Mouse (Mus musculus) heart, embryonic 14.5 days (tissue): ENCODE measurements at regions not wholly inside any gene's neighbourhood (a gene's known extent, or its start where the extent isn't known, plus 50 kb on each side); places are given as distances from the start of the nearest gene placed in this dataset.
A peak's percentile ranks its signal among the peaks of the same experiment; 100 is the strongest.

Experiments used
- ATAC-seq: fragments of 200-750 bp; cut with Nextera tagmentation; 2 replicates; pipeline ENCODE4 v1.8.0; 2017; ENCODE audit warnings: low read depth, moderate TSS enrichment; ENCODE audit not compliant: insufficient number of reproducible peaks, insufficient read depth, low FRiP score
- H3K27ac ChIP-seq, 2 experiments: fragments of 200-500 bp in 1 of 2; fragments of 300-500 bp in 1 of 2; sonication (generic) in 1 of 2; replicated peaks in 1 of 2; 2 replicates each; pipeline ENCODE4 v1.5.1; 2012 to 2014; ENCODE audit warnings: low read depth in 2 of 2, low read length in 2 of 2, control low read depth in 1 of 2, mild to moderate bottlenecking in 1 of 2, mixed read lengths in 1 of 2; ENCODE audit not compliant: control insufficient read depth in 1 of 2, insufficient read depth in 1 of 2
- H3K27me3 ChIP-seq: fragments of 300-500 bp; sonication (generic); 2 replicates; pipeline ENCODE4 v1.6.1; 2014; ENCODE audit warnings: mild to moderate bottlenecking, low read length, control low read depth; ENCODE audit not compliant: control insufficient read depth, insufficient read depth
- H3K36me3 ChIP-seq: fragments of 300-500 bp; sonication (generic); 2 replicates; pipeline ENCODE4 v1.6.1; 2014; ENCODE audit warnings: mild to moderate bottlenecking, control low read depth, low read length, mixed read lengths; ENCODE audit not compliant: control insufficient read depth, insufficient read depth
- H3K4me1 ChIP-seq, 2 experiments: fragments of 200-500 bp in 1 of 2; fragments of 300-500 bp in 1 of 2; sonication (generic) in 1 of 2; 2 replicates each; pipeline ENCODE4 v1.6.1; 2012 to 2014; ENCODE audit warnings: low read length in 2 of 2, control low read depth in 1 of 2, mixed read lengths in 1 of 2; ENCODE audit not compliant: control insufficient read depth in 2 of 2, insufficient read depth in 2 of 2
- H3K4me2 ChIP-seq: fragments of 300-500 bp; sonication (generic); 2 replicates; pipeline ENCODE4 v1.6.1; 2014; ENCODE audit warnings: mild to moderate bottlenecking, low read length
- H3K4me3 ChIP-seq, 2 experiments: fragments of 200-500 bp in 1 of 2; fragments of 300-500 bp in 1 of 2; sonication (generic) in 1 of 2; 2 replicates each; pipeline ENCODE4 v1.5.1; 2012 to 2014; ENCODE audit warnings: low read length in 2 of 2, mild to moderate bottlenecking in 2 of 2, control low read depth in 1 of 2, low read depth in 1 of 2, moderate library complexity in 1 of 2; ENCODE audit not compliant: control insufficient read depth in 1 of 2, insufficient read depth in 1 of 2
- H3K9ac ChIP-seq: fragments of 300-500 bp; sonication (generic); 2 replicates; pipeline ENCODE4 v1.6.1; 2014; ENCODE audit warnings: mild to moderate bottlenecking, low read length
- H3K9me3 ChIP-seq: fragments of 300-500 bp; sonication (generic); 2 replicates; pipeline ENCODE4 v1.6.1; 2016; ENCODE audit warnings: low read length, control low read depth; ENCODE audit not compliant: control insufficient read depth
- WGBS: fragments of 180-500 bp; shearing (Covaris S2); extraction: QIAGEN DNeasy Blood & Tissue Kit; methylation state at CpG from one replicate; pipeline ENCODE4 v1.1.7; 2014; 5-methylcytosine and 5-hydroxymethylcytosine counted together

DNA sequence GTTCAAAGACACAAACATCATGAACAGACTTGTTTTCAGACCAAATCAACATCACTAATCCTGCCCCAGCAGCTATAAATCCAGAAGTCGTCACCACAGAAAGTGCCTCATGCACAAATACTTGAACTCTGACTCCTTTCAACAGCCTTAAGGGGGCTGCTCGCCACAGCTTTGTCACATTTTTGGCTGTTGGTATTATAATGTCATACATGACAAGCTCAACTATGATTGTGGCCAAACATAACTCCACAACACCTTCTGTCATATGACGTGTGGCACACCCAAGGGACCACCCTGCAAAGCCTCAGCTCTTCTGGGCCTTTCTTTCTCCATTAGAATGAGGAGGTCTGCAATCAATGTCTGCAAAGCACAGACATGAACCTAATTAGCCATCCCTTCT lies 209.1 kb downstream of the Mtx2 start:
- H3K4me3 ChIP-seq = no peak overlapping the region
- H3K9ac ChIP-seq = no peak overlapping the region
- H3K27ac ChIP-seq = no peak overlapping the region
- H3K4me1 ChIP-seq = peaks cover 4 to 25% of the 10 kb centered on the region in 2 experiments; a peak in 3 of 4 replicates
- no peak for ATAC-seq
- no peaks in the 10 kb centered on the region for H3K36me3 ChIP-seq
- no peaks in the 10 kb centered on the region for H3K27me3 ChIP-seq
- WGBS = 36% methylated on average over 3 of the region's 3 CpGs
- no peak overlapping the region for H3K4me2 ChIP-seq
- no peaks in the 10 kb centered on the region for H3K9me3 ChIP-seq

GRCm38 (mm10) chr2:75039066-75039465 lies 213.5 kb downstream of the Mtx2 start:
- Histone ChIP-seq H3K4me1 (peaks cover 4 to 30% of the 10 kb centered on the region in 2 experiments; a peak in 3 of 4 replicates), H3K27ac (peak overlapping the region; percentile 41 to 43), H3K27me3 (no peaks in the 10 kb centered on the region), H3K9ac (no peak overlapping the region), H3K4me2 (0 out of 2 replicates have a peak overlapping the region, but pooled peaks have one; percentile 4), H3K36me3 (no peaks in the 10 kb centered on the region), H3K4me3 (no peak overlapping the region), H3K9me3 (no peaks in the 10 kb centered on the region)
- WGBS = 23% methylated on average over 3 of the region's 3 CpGs
- ATAC-seq = no peak

DNA sequence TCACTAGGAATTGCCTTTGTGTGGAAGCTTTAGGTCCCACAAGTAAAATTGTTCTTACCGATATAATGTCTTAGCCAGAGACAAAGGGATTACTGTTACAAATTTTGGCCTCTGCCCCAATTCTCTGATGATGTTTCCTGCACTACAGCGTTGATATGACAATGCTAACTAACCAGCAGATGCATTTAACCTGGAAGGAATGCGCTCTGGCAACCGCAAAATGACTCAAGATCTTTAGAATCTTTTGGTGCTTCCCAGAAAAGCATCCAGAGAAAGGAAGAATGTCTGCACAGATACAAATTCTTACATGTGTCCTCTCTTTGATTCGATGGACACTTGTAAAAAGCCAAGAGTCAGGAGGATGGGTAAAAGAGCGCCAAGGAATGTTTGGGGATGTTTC lies 221.3 kb downstream of the Mtx2 start:
- H3K4me3 ChIP-seq = no peak overlapping the region
- WGBS = 75% methylated on average over 6 of the region's 6 CpGs
- H3K36me3 ChIP-seq = no peaks in the 10 kb centered on the region
- H3K27ac ChIP-seq = no peak overlapping the region
- no peak for ATAC-seq
- no peak overlapping the region for H3K4me2 ChIP-seq
- no peaks in the 10 kb centered on the region for H3K27me3 ChIP-seq
- no peaks in the 10 kb centered on the region for H3K4me1 ChIP-seq
- H3K9ac ChIP-seq = no peak overlapping the region
- no peaks in the 10 kb centered on the region for H3K9me3 ChIP-seq

DNA sequence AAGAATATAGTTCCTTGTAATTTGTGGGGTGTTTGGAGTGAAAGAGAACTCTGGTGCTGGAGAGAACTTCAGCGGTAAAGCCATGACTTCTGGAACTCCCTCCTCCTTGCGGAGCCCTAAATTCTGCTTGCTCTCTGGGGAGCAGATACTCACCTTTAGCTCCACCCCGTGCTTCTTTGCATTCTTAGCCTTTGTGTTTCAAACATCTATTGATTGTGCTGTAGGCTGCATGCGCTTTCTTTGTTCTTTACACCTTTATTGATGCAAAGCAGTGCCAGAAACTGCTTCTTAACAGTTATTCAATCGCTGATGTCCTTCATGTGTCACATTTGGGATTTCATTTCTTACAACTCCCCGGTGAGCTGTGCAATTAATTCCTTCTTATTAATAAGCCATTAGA lies 222.5 kb downstream of the Mtx2 start:
- H3K9me3 ChIP-seq = no peaks in the 10 kb centered on the region
- no peak for ATAC-seq

DNA sequence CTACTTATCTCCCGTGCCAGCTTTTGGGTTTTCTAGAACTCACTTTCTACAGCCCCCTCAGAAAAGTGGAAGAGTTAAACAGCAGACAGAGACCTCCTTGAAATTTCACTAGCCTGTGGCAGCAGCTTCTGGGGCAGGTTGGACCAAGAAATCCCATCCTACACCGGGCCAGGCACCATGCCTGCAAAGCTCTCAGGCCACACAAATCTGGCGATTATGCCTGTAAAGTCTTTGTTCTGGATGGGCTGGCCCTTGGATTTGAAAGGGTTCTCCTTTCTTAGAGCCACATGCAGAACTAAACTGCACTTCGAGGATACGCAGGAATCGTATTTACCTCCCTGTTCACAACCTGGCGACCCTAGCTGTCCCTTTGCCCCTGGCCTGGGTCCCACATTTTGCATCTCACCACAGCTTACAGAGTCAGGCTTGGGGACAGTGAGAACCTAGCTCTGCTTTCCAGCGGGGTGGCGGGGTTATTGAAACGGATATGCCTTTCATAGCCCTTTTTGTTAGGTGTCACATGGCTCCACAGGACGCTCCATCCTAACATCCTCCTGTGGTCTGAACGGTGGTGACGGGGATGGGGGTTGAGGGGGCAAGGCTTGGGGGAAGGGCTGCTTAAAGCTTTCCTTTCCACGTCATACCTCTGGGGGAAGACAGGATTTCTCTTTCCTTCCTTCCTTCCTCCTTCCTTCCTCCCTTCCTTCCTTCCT lies 229.0 kb downstream of the Mtx2 start:
- no peak for ATAC-seq
- Histone ChIP-seq H3K9me3 (no peaks in the 10 kb centered on the region), H3K4me3 (peak overlapping the region; percentile 33 to 35), H3K36me3 (no peaks in the 10 kb centered on the region), H3K27me3 (no peaks in the 10 kb centered on the region), H3K9ac (peak overlapping the region; percentile 63), H3K4me2 (peak overlapping the region; percentile 80), H3K27ac (no peak overlapping the region), H3K4me1 (peaks cover 4 to 5% of the 10 kb centered on the region in 2 experiments; a peak in 3 of 4 replicates)
- 30% methylated on average over 14 of the region's 14 CpGs for WGBS

More for the DNA sequence above, 222.5 kb downstream of the Mtx2 start:
- no peak overlapping the region for H3K4me3 ChIP-seq
- H3K4me2 ChIP-seq = no peak overlapping the region
- WGBS = 51% methylated on average over 6 of the region's 6 CpGs
- no peaks in the 10 kb centered on the region for H3K27me3 ChIP-seq
- no peak overlapping the region for H3K27ac ChIP-seq
- no peaks in the 10 kb centered on the region for H3K36me3 ChIP-seq
- H3K4me1 ChIP-seq = no peaks in the 10 kb centered on the region
- no peak overlapping the region for H3K9ac ChIP-seq

- H3K9me3 ChIP-seq = no peaks in the 10 kb centered on the region
- WGBS = under 1% methylated on average over 6 of the region's 6 CpGs
- ATAC-seq = no peak
- peak overlapping the region; percentile 63 for H3K9ac ChIP-seq
- peak overlapping the region; percentile 33 to 35 for H3K4me3 ChIP-seq
- H3K27ac ChIP-seq = no peak overlapping the region
- H3K4me2 ChIP-seq = peak overlapping the region; percentile 80
- no peaks in the 10 kb centered on the region for H3K27me3 ChIP-seq
- H3K4me1 ChIP-seq = peaks cover 4 to 5% of the 10 kb centered on the region in 2 experiments; a peak in 3 of 4 replicates
- H3K36me3 ChIP-seq = no peaks in the 10 kb centered on the region
Measured at GRCm38 (mm10) chr2:75055187-75055543, 229.6 kb downstream of the Mtx2 start.

GRCm38 (mm10) chr2:75061009-75061408 lies 235.4 kb downstream of the Mtx2 start:
- H3K9me3 ChIP-seq = no peaks in the 10 kb centered on the region
- no peak overlapping the region for H3K9ac ChIP-seq
- H3K27ac ChIP-seq = no peak overlapping the region
- no peak overlapping the region for H3K4me2 ChIP-seq
- ATAC-seq = no peak
- no peaks in the 10 kb centered on the region for H3K4me1 ChIP-seq
- H3K36me3 ChIP-seq = no peaks in the 10 kb centered on the region
- 0 out of 2 replicates have a peak, but pooled peaks cover 6% of the 10 kb centered on the region for H3K27me3 ChIP-seq
- no peak overlapping the region for H3K4me3 ChIP-seq
- 74% methylated on average over 7 of the region's 7 CpGs for WGBS
